Mouse (Mus musculus) embryo, embryonic 10 days (tissue): ENCODE measurements around the gene Igf1r.
A peak's percentile ranks its signal among the peaks of the same experiment; 100 is the strongest.
"Not testable (repeated sequence)": the region's sequence is repeated elsewhere in the genome, so short reads cannot be mapped to it uniquely, and the experiment has no call there.

Experiments
- DNase-seq: peaks from one replicate; pipeline ENCODE4 v3.0.0-alpha.2; 2015; ENCODE audit warnings: low spot score

Gene Igf1r

DNA sequence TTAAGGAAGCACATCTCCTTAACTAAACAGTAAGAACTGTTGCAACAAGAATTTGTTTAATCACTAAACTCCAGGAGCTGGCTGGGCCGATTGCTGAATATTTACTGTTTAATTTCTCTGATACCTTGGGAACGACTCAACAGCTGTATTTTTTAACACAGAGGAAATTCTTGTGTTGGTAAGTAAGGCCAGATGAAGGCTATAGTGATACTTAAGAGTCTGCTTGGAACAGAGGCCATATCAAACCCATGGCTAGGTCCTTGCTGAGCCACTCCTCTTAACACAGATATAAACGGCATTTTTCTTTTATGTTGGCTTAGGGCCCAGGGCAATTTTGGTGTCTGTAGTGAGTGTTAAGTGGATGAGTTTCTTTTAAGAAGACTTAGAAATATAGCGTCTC is 317.9 kb downstream of the Igf1r start:
- no peak for DNase-seq

DNA sequence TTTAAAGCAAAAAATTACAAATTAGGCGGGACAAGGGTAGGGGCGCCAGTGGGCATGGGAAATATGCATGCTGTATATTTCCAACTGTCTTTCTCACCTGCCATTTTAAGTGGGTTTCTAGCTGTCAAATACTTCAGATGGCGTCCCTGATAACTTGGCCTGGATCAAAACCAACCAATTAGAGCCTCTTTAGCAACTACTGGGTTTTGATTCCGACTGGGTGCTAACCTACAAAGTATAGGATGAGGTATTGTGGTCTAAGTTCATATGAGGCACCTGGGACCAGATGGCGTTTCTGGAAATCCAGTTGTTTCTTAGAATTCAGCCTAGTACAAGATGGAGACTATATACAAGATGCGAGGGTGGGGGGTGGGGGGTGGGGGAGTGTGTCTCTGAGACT is 319.2 kb downstream of the Igf1r start:
- no peak for DNase-seq

DNA sequence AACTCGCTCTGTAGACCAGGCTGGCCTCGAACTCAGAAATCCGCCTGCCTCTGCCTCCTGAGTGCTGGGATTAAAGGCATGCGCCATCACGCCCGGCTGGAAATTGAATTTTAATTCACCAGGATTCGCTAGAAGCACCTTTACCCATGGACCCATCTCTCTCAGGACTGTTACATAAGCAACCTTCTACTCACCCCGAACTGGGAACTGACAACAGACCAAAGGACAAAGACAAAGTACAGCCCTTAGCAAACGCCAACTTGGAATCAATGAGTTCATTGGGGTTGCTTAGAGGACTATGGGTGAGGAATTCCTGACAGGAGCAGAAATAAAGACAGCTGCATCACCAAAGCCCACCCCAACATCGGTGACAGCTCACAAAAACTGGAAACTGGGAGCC is 320.0 kb downstream of the Igf1r start:
- no peak for DNase-seq

DNA sequence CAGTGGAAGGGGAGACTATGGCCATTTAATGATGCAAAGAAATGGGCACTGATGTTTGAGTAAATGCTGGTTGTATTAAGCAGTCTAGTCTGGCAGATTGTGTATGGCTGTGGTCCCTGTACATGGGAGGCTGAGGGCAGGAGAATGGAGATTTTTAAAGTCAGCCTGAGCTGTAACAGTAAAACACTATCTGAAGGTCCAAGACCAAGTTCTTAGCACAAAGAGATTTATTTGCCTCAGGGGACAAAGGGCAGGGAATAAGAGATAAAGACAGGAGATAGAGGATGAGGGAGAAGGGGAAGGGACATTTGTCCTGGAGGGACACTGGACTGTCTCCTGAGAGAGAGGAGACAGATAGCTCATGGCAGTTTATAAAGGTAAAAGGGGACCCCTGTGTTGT is 320.9 kb downstream of the Igf1r start, which contains the start of gene Fam169b:
Gene Fam169b (plus strand): TSS at position 325 of the 400 bp plus-strand sequence.
- DNase-seq, result no peak

DNA sequence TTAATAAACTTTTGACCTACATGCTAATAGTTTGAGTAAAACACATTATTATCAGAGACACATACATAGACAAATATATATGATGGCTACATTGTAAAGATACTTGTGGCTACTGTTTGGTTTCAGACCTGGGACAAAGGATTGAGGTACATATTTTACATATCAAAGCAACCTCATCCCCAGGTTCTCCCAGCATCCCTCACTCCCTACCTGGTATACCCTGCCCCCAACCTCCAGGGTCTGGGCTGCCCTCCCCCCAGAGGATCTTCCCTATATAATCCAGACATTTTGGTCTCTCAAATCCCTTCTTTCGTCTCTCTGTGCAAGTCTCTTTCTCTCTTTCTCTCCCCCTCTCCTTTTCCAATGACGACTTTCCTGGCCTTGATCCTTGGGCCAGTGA is 321.6 kb downstream of the Igf1r start:
- DNase-seq, result no peak

GRCm38 (mm10) chr7:68274951-68275350 is 322.3 kb downstream of the Igf1r start:
- no peak for DNase-seq

GRCm38 (mm10) chr7:68275445-68275837 is 322.8 kb downstream of the Igf1r start:
- not testable (repeated sequence) for DNase-seq

GRCm38 (mm10) chr7:68275838-68276731 is 323.5 kb downstream of the Igf1r start:
- peak; percentile 41 for DNase-seq

DNA sequence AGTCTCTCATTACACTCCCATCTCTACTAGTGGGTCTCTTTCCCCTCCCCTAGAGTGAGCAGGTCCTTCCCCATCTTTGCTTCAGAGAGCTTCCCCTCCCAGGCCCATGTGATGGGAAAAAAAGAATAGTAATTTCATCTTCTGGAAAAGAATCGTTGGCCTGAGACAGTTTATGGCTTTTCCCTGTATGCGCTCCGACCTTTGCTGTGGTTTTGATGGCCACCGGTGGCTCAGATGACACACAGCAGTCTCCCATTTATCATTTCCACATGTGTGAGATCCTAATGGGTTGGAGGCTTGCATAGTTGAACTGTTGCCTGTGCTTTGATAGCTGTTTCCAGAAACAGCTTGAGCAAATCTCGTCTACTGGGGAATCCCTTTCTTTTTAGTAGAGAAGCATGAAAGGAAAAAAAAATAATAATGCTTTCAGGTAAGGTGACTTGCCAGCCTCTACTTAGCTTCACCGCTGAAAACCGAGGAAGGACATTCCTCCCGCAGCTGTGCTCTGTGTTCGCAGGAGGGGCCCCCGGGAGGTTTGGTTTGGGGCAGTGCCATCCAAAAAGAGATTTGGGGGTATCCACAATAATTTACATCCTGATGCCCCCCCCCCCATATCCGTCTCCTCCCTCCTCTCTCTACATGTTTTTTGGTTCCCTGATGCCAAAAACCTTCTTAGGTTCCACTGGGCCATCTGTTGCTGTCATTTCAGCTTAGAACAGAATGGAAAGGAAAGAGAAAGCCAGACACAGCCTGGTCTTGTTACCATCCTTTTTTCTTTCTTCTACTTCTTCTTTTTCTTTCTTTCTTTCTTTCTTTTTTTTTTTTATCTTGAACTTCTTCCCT is 324.6 kb downstream of the Igf1r start:
- DNase-seq, result peak; percentile 72

GRCm38 (mm10) chr7:68277897-68278270 is 325.3 kb downstream of the Igf1r start:
- DNase-seq, result no peak

GRCm38 (mm10) chr7:68278385-68278784 is 325.8 kb downstream of the Igf1r start:
- no peak for DNase-seq

GRCm38 (mm10) chr7:68278908-68279307 is 326.3 kb downstream of the Igf1r start:
- no peak for DNase-seq

GRCm38 (mm10) chr7:68279481-68279880 is 326.9 kb downstream of the Igf1r start:
- no peak for DNase-seq

DNA sequence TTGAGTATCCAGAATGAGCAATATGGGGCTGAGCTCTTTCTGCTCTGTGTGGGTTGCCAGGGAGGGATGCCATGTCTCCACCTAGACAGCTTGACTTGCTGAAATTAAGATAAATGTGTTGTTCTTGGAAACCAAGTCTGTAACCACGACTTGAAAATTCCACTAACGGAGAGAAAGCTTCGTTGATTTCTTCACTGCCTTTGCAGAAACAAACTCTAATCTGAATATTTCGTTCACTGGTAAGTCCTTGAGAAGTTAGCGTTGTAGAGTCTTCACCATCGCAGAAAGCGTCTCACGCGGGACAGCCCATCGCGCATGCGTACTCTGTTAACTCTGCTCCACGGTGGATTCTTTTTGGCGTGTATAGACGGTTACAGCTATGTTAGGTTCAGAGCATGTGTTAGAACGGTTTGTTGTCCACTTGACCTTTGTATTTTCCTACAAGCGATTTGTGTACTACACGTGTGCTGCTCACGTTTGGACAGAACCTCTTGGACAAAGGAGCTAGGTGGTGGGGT is 327.8 kb downstream of the Igf1r start:
- no peak for DNase-seq

GRCm38 (mm10) chr7:68281341-68281740 is 328.7 kb downstream of the Igf1r start:
- no peak for DNase-seq

- no peak for DNase-seq
Measured at GRCm38 (mm10) chr7:68282304-68283132, 329.9 kb downstream of the Igf1r start.

DNA sequence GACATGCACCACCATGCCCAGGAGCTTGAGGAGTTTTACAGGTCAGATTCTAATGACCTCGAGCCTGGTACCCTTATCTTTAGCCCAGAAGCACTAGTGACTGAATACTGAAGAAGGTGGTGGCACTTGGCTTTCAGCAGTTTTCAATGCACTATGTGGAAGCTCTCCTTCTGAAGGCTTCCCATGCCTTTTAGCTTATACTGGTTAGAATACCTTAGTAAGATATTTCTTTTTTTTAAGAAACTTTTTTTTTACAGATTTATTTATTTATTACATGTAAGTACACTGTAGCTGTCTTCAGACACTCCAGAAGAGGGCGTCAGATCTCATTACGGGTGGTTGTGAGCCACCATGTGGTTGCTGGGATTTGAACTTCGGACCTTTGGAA is 330.5 kb downstream of the Igf1r start:
- not testable (repeated sequence) for DNase-seq
